Mouse (Mus musculus): ENCODE data around the gene Teddm1b.
"Not testable (repeated sequence)": the region's sequence is repeated elsewhere in the genome, so short reads cannot be mapped to it uniquely, and the experiment has no call there.

The Teddm1b gene
- long read RNA-seq, experiment 1: 0 reads
- long read RNA-seq, experiment 2: 0 reads

- intact Hi-C loops (cut with DNase I): no loop called here
Observed at GRCm38 (mm10) chr1:153874045-153874444, at the start of gene Teddm1b. TSS of gene Teddm1b (plus strand) at chr1:153874345.

GRCm38 (mm10) chr1:153830746-153831145 lies 43.4 kb upstream of the Teddm1b start:
- intact Hi-C loops (cut with DNase I): no loop called here

GRCm38 (mm10) chr1:153836036-153836435 lies 38.1 kb upstream of the Teddm1b start:
- intact Hi-C loops (cut with DNase I): no loop called here

- intact Hi-C loops (cut with DNase I): no loop called here
Observed at GRCm38 (mm10) chr1:153842121-153842740, 31.9 kb upstream of the Teddm1b start.

- intact Hi-C loops (cut with DNase I): no loop called here
Observed at GRCm38 (mm10) chr1:153844042-153844441, 30.1 kb upstream of the Teddm1b start, which contains the start of gene Rgsl1. TSS of gene Rgsl1 (minus strand) at chr1:153844142.

GRCm38 (mm10) chr1:153846420-153846819 lies 27.7 kb upstream of the Teddm1b start:
- intact Hi-C loops (cut with DNase I): no loop called here

GRCm38 (mm10) chr1:153846867-153847266 lies 27.3 kb upstream of the Teddm1b start:
- intact Hi-C loops (cut with DNase I): no loop called here

GRCm38 (mm10) chr1:153852696-153853095 lies 21.4 kb upstream of the Teddm1b start:
- intact Hi-C loops (cut with DNase I): not testable (repeated sequence)

GRCm38 (mm10) chr1:153855946-153856345 lies 18.2 kb upstream of the Teddm1b start:
- intact Hi-C loops (cut with DNase I): no loop called here

GRCm38 (mm10) chr1:153880391-153880790 lies 6.2 kb downstream of the Teddm1b start:
- intact Hi-C loops (cut with DNase I): not testable (repeated sequence)

- intact Hi-C loops (cut with DNase I): no loop called here
Observed at GRCm38 (mm10) chr1:153886024-153886633, 12.0 kb downstream of the Teddm1b start.

- intact Hi-C loops (cut with DNase I): no loop called here
Observed at GRCm38 (mm10) chr1:153890121-153890520, 16.0 kb downstream of the Teddm1b start.

GRCm38 (mm10) chr1:153891442-153891841 lies 17.3 kb downstream of the Teddm1b start, which contains the start of gene Teddm1a:
TSS of gene Teddm1a (plus strand) at chr1:153891742.
- intact Hi-C loops (cut with DNase I): no loop called here

GRCm38 (mm10) chr1:153893746-153894145 lies 19.6 kb downstream of the Teddm1b start:
- intact Hi-C loops (cut with DNase I): loop anchor here (2.0 kb wide), 2 partner anchors 141 to 225 kb away; no protein-coding TSS in a partner anchor

- intact Hi-C loops (cut with DNase I): loop anchor here (2.0 kb wide), 2 partner anchors 140 to 224 kb away; no protein-coding TSS in a partner anchor
Observed at GRCm38 (mm10) chr1:153894201-153894893, 20.2 kb downstream of the Teddm1b start.

GRCm38 (mm10) chr1:153894979-153895378 lies 20.8 kb downstream of the Teddm1b start:
- intact Hi-C loops (cut with DNase I): loop anchor here (1.0 to 2.0 kb wide), 3 partner anchors 140 to 286 kb away; no protein-coding TSS in a partner anchor

- intact Hi-C loops (cut with DNase I): no loop called here
Observed at GRCm38 (mm10) chr1:153897196-153897595, 23.1 kb downstream of the Teddm1b start.

- intact Hi-C loops (cut with DNase I): no loop called here
Observed at GRCm38 (mm10) chr1:153898989-153899730, 25.0 kb downstream of the Teddm1b start.

- intact Hi-C loops (cut with DNase I): loop anchor here (2.0 kb wide), 1 partner anchor 133 kb away; no protein-coding TSS in a partner anchor
Observed at GRCm38 (mm10) chr1:153899731-153900380, 25.7 kb downstream of the Teddm1b start, which contains the start of the genes Glul and Teddm2. TSS of gene Glul (plus strand) at chr1:153899944. TSS of gene Teddm2 (minus strand) at chr1:153900228.

GRCm38 (mm10) chr1:153900381-153900780 lies 26.2 kb downstream of the Teddm1b start:
- intact Hi-C loops (cut with DNase I): loop anchor here (2.0 kb wide), 1 partner anchor 132 kb away; no protein-coding TSS in a partner anchor
